Mouse (Mus musculus): ENCODE measurements around the gene Armt1.

DNA sequence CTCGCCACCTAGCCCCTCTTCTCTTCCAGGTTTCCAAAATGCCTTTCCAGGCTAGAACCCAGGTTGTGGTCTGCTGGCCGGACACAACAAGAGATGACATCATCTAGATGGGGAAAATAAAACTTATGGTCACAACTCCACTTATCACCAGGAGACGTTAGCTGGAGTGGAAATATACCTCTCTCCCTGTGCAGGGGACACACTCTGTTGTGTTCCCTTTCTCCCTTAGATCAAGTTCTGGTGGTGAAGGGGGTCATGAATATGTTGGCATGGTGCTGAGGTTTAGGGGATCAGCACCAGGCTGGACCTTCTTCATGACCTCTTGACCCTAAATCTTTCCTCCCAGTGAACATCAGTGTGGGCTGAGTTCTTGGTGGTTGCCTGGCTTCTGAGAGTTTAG lies 59.0 kb downstream of the Armt1 start:
- no peak for TF ChIP-seq CTCF (IDR thresholded peaks at IDR 0.05; ENCODE audit: low read depth, low read length)
- TF ChIP-seq GATA1 (IDR thresholded peaks at IDR 0.05; ENCODE audit: borderline replicate concordance, low read length), result no peak
- no peak for TF ChIP-seq TAL1 (conservative IDR thresholded peaks at IDR 0.05; ENCODE audit: low read depth, low read length)
- no peak for TF ChIP-seq POLR2AphosphoS5 (IDR thresholded peaks at IDR 0.05; ENCODE audit: insufficient replicate concordance, low read depth, low read length)
- no peak for TF ChIP-seq GATA2 (IDR thresholded peaks at IDR 0.05; ENCODE audit: borderline replicate concordance, low read depth, low read length)

Measured in G1E (cell line).